ENCODE assay signal across 10 mouse cellular contexts in the genomic region with DNA sequence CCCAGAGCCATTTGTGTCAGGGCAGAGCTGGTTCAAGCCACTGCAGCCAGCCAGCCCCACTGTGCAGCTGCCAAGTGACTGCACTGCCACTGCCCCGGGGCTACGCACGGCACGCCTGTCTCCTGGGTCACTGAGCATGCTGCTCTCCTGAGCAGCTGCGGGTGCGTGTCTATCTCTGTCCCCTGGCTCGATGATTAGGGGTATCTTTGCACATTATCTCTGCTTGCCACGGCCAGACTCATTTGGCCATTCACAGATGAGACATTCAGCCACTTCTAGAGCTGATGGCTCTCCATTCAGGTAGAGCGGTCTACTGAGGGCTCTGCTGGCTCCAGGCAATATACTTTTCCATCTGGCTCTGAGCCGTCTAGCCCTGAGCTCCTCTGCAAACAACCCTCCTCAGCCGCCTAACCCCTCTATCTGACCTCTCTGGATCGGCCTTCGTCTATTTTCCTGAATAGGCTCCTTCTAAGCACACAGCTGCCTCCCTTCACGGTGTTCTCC. TPM values are rescaled to one million over a fixed set of nuclear protein-coding genes. Genes with fewer than 3 reads are reported as not detected.
DNase-seq lines count a peak whose midpoint lies in the region; ATAC-seq and TF ChIP-seq lines count a peak whose summit lies in the region.
"Had no signal": no experiment of that assay in that cellular context is flagged by ENCODE, and none has a peak within 500 bp of the region (broad histone marks: within the 10 kb centered on the region; RNA-seq: fewer than 3 reads in every experiment).

No protein-coding gene starts in this region.

- 45% methylated on average over 14 of the region's 14 CpGs for WGBS in heart, adult 2 months
- 24% methylated on average over 14 of the region's 14 CpGs for WGBS in heart, embryonic 12.5 days
- WGBS in midbrain, embryonic 14.5 days: 8% methylated on average over 14 of the region's 14 CpGs
- 34% methylated on average over 14 of the region's 14 CpGs for WGBS in cerebellum, adult 2 months

- no peak for TF ChIP-seq EP300 in heart, adult 2 months (IDR thresholded peaks at IDR 0.05; ENCODE audit: insufficient read depth, low read depth, low read length)

- intact Hi-C loops in heart, adult 2 months (cut with DNase I): no loop called here
- intact Hi-C loops in heart, postnatal 10 days (cut with DNase I): no loop called here

- H3K4me3 ChIP-seq in heart, adult 2 months: no peak overlapping the region
- no peak overlapping the region for H3K4me3 ChIP-seq in heart, embryonic 12.5 days
- no peak overlapping the region for H3K4me3 ChIP-seq in midbrain, embryonic 14.5 days (replicated peaks; ENCODE audit: low read depth, low read length)
- H3K4me3 ChIP-seq in cerebellum, adult 2 months (replicated peaks; ENCODE audit: insufficient read depth, low read depth, low read length): no peak overlapping the region

- no peaks in the 10 kb centered on the region for H3K36me3 ChIP-seq in heart, adult 2 months (ENCODE audit: control insufficient read depth, insufficient read depth, low read length)
- H3K36me3 ChIP-seq in heart, embryonic 12.5 days: no peaks in the 10 kb centered on the region
- no peaks in the 10 kb centered on the region for H3K36me3 ChIP-seq in midbrain, embryonic 14.5 days (ENCODE audit: control insufficient read depth, insufficient read depth, low read length)

- no peak for ATAC-seq in heart, embryonic 12.5 days (ENCODE audit: insufficient number of reproducible peaks, low FRiP score)
- ATAC-seq in midbrain, embryonic 14.5 days (ENCODE audit: low FRiP score, low TSS enrichment): peak; percentile 35; the same call in 1 of the 2 replicates

- no peak overlapping the region for H3K9ac ChIP-seq in heart, adult 2 months (ENCODE audit: low read depth, low read length)
- H3K9ac ChIP-seq in heart, embryonic 12.5 days: no peak overlapping the region
- H3K9ac ChIP-seq in midbrain, embryonic 14.5 days (replicated peaks; ENCODE audit: low read length): no peak overlapping the region

- H3K4me1 ChIP-seq in heart, adult 2 months (ENCODE audit: control insufficient read depth, insufficient read depth, low read length): no peaks in the 10 kb centered on the region
- H3K4me1 ChIP-seq in heart, embryonic 12.5 days (replicated peaks): peaks cover 48% of the 10 kb centered on the region
- peaks cover 52% of the 10 kb centered on the region for H3K4me1 ChIP-seq in midbrain, embryonic 14.5 days (ENCODE audit: control insufficient read depth, insufficient read depth, low read length)
- no peaks in the 10 kb centered on the region for H3K4me1 ChIP-seq in cerebellum, adult 2 months (ENCODE audit: control insufficient read depth, insufficient read depth, low read length)

- TF ChIP-seq POLR2A in heart, adult 2 months (IDR thresholded peaks at IDR 0.05; ENCODE audit: insufficient read depth, low read depth, low read length): no peak
- TF ChIP-seq POLR2A in cerebellum, adult 2 months (IDR thresholded peaks at IDR 0.05; ENCODE audit: borderline replicate concordance, insufficient read depth, low read length): no peak

- no peaks in the 10 kb centered on the region for H3K79me2 ChIP-seq in heart, adult 2 months (replicated peaks; ENCODE audit: control insufficient read depth, insufficient read depth, low read length)

- no peak for TF ChIP-seq CTCF in heart, adult 2 months (IDR thresholded peaks at IDR 0.05)
- TF ChIP-seq CTCF in cerebellum, adult 2 months (IDR thresholded peaks at IDR 0.05; ENCODE audit: borderline replicate concordance, insufficient read depth, low read depth, low read length): no peak

- H3K9me3 ChIP-seq in heart, embryonic 12.5 days (replicated peaks): no peaks in the 10 kb centered on the region
- H3K9me3 ChIP-seq in midbrain, embryonic 14.5 days (ENCODE audit: control insufficient read depth, low read length): no peaks in the 10 kb centered on the region

- no peak overlapping the region for H3K27ac ChIP-seq in heart, adult 2 months
- H3K27ac ChIP-seq in heart, embryonic 12.5 days (ENCODE audit: poor library complexity, severe bottlenecking): no peak overlapping the region
- H3K27ac ChIP-seq in midbrain, embryonic 14.5 days (replicated peaks; ENCODE audit: low read depth, low read length): peak overlapping the region; percentile 54
- H3K27ac ChIP-seq in cerebellum, adult 2 months (ENCODE audit: insufficient read depth, low read length): no peak overlapping the region

- no peaks in the 10 kb centered on the region for H3K27me3 ChIP-seq in heart, adult 2 months (ENCODE audit: control insufficient read depth, insufficient read depth, low read length)
- peaks cover 9% of the 10 kb centered on the region; the same call in 1 of the 2 replicates for H3K27me3 ChIP-seq in heart, embryonic 12.5 days (replicated peaks)
- H3K27me3 ChIP-seq in midbrain, embryonic 14.5 days (ENCODE audit: control insufficient read depth, insufficient read depth, low read length): no peaks in the 10 kb centered on the region
- H3K27me3 ChIP-seq in cerebellum, adult 2 months (ENCODE audit: control insufficient read depth, insufficient read depth, low read length): peaks cover 2% of the 10 kb centered on the region; the same call in 1 of the 2 replicates

- no peak overlapping the region; the same call in 1 of the 2 replicates for H3K4me2 ChIP-seq in heart, embryonic 12.5 days
- H3K4me2 ChIP-seq in midbrain, embryonic 14.5 days (ENCODE audit: low read length): no peak overlapping the region

- peak; percentile 26 to 39 for DNase-seq in heart, adult 2 months
- peak; percentile 15 for DNase-seq in adrenal gland, postnatal 25 days
- peak; percentile 19 to 32 for DNase-seq in heart, postnatal 10 days
- DNase-seq in midbrain, embryonic 14.5 days: peak; percentile 70
- no peak for DNase-seq in right cerebral cortex, postnatal 25 days
- no peak for DNase-seq in cerebellum, adult 2 months
- DNase-seq in spleen, adult 12 weeks (ENCODE audit: low spot score): no peak
- DNase-seq: lung, postnatal 10 days; right cerebral cortex, postnatal 14 days had no signal

RNA-seq across cellular contexts. Expression of gene Sdk2, which starts 49.9 kb away (rescaled TPM):
- total RNA-seq in heart, adult 2 months (2021): 1 to 10 TPM; 1.5 to 1.9 TPM
- polyA plus RNA-seq in heart, adult 2 months (2012; rRNA removed): 0.41 and 0.49 TPM in 2 replicates
- polyA plus RNA-seq in heart, embryonic 12.5 days (2016; fragmentation: Nextera tagmentation; extraction: Ambion mirVana): 3.3 and 4.3 TPM in 2 replicates
- total RNA-seq in adrenal gland, postnatal 25 days (2021): 1.5 and 4.0 TPM in 2 replicates
- total RNA-seq in heart, postnatal 10 days (2021): 1 to 10 TPM; 5.0 to 5.3 TPM
- 3.5 and 5.3 TPM in 2 replicates for polyA plus RNA-seq in midbrain, embryonic 14.5 days (2014; fragmentation: Nextera tagmentation; extraction: Ambion mirVana)
- 3.1 and 3.2 TPM in 2 replicates for polyA plus RNA-seq in cerebellum, adult 2 months (2012; rRNA removed)

Comparison
In these comparisons a context has a peak if more than half of its experiments do, and no peak if none do; other contexts are left out.
1. DNase-seq: peak in heart, adult 2 months (2 of 2), adrenal gland, postnatal 25 days (single experiment), heart, postnatal 10 days (2 of 2) and midbrain, embryonic 14.5 days (single experiment); none in right cerebral cortex, postnatal 25 days (single experiment), cerebellum, adult 2 months (0 of 2) and spleen, adult 12 weeks (single experiment).